Mouse (Mus musculus) embryonic facial prominence, embryonic 14.5 days (tissue): Measurements from ENCODE around the gene Wipf2. TPM values are rescaled to one million over a fixed set of nuclear protein-coding genes. Genes with fewer than 3 reads are reported as not detected.
A peak's percentile ranks its signal among the peaks of the same experiment; 100 is the strongest.

ENCODE experiments used
- ATAC-seq: fragments of 200-750 bp; cut with Nextera tagmentation; 2 replicates; pipeline ENCODE4 v1.8.0; 2017; ENCODE audit warnings: low read depth, moderate number of reproducible peaks, moderate TSS enrichment
- DNase-seq: peaks from one replicate; pipeline ENCODE4 v3.0.0-alpha.2; 2015; ENCODE audit warnings: low spot score
- H3K27ac ChIP-seq: fragments of 300-500 bp; sonication (generic); replicated peaks from 2 replicates; pipeline ENCODE4 v1.5.1; 2014; ENCODE audit warnings: low read depth, mild to moderate bottlenecking, low read length, moderate library complexity
- H3K27me3 ChIP-seq: fragments of 300-500 bp; sonication (generic); replicated peaks from 2 replicates; pipeline ENCODE4 v1.6.1; 2014; ENCODE audit warnings: low read length; ENCODE audit not compliant: control insufficient read depth, insufficient read depth
- H3K36me3 ChIP-seq: fragments of 300-500 bp; sonication (generic); 2 replicates; pipeline ENCODE4 v1.6.1; 2014; ENCODE audit warnings: low read length, mixed read lengths; ENCODE audit not compliant: control insufficient read depth, insufficient read depth
- H3K4me1 ChIP-seq: fragments of 300-500 bp; sonication (generic); 2 replicates; pipeline ENCODE4 v1.6.1; 2014; ENCODE audit warnings: antibody characterized with exemption, low read length; ENCODE audit not compliant: control insufficient read depth, insufficient read depth
- H3K4me2 ChIP-seq: fragments of 300-500 bp; sonication (generic); 2 replicates; pipeline ENCODE4 v1.6.1; 2014; ENCODE audit warnings: low read depth, mild to moderate bottlenecking, low read length, moderate library complexity, mixed read lengths
- H3K4me3 ChIP-seq: fragments of 300-500 bp; sonication (generic); 2 replicates; pipeline ENCODE4 v1.5.1; 2014; ENCODE audit warnings: low read depth, mild to moderate bottlenecking, low read length
- H3K9ac ChIP-seq: fragments of 300-500 bp; sonication (generic); 2 replicates; pipeline ENCODE4 v1.6.1; 2014; ENCODE audit warnings: low read depth, mild to moderate bottlenecking, low read length, moderate library complexity, mixed read lengths
- H3K9me3 ChIP-seq: fragments of 300-500 bp; sonication (generic); 2 replicates; pipeline ENCODE4 v1.6.1; 2016; ENCODE audit warnings: low read length; ENCODE audit not compliant: control insufficient read depth
- WGBS: fragments of 180-500 bp; shearing (Covaris S2); extraction: QIAGEN DNeasy Blood & Tissue Kit; methylation state at CpG from one replicate; pipeline ENCODE4 v1.1.7; 2014; 5-methylcytosine and 5-hydroxymethylcytosine counted together
- polyA plus RNA-seq: library from polyadenylated mRNA; unstranded; fragments of >200 nt; fragmentation: Nextera tagmentation; extraction: Ambion mirVana; gene quantifications from 2 replicates; pipeline ENCODE4 v1.2.1, GENCODE M21; 2014

Wipf2 gene
- polyA plus RNA-seq, 1 experiment from 2014 or later = 4.3 TPM

GRCm38 (mm10) chr11:98863751-98864429, 452 bp downstream of the Wipf2 start:
- H3K4me1 ChIP-seq = peaks cover 8% of the 10 kb centered on the region; the same call in 1 of the 2 replicates
- peak overlapping the region; percentile 66 for H3K4me2 ChIP-seq
- H3K36me3 ChIP-seq = peaks cover 27% of the 10 kb centered on the region; the same call in 1 of the 2 replicates
- H3K9ac ChIP-seq = peak overlapping the region; percentile 81
- ATAC-seq (peak; percentile 83), DNase-seq (peak; percentile 84)
- WGBS = under 1% methylated on average over 28 of the region's 39 CpGs
- H3K27me3 ChIP-seq = no peaks in the 10 kb centered on the region
- H3K9me3 ChIP-seq = no peaks in the 10 kb centered on the region
- H3K4me3 ChIP-seq = peak overlapping the region; percentile 69
- peak overlapping the region; percentile 92 for H3K27ac ChIP-seq

GRCm38 (mm10) chr11:98867293-98867692, 3.9 kb downstream of the Wipf2 start:
- 88% methylated on average over 12 of the region's 12 CpGs for WGBS
- Histone ChIP-seq H3K4me1 (peaks cover 16% of the 10 kb centered on the region; the same call in 1 of the 2 replicates), H3K4me3 (no peak overlapping the region), H3K9me3 (no peaks in the 10 kb centered on the region), H3K27ac (no peak overlapping the region), H3K4me2 (no peak overlapping the region), H3K27me3 (no peaks in the 10 kb centered on the region), H3K36me3 (peaks cover 36% of the 10 kb centered on the region; the same call in 1 of the 2 replicates), H3K9ac (no peak overlapping the region)
- ATAC-seq = no peak
- no peak for DNase-seq

- ATAC-seq = no peak
- peaks cover 8% of the 10 kb centered on the region; the same call in 1 of the 2 replicates for H3K4me1 ChIP-seq
- H3K4me3 ChIP-seq = no peak overlapping the region
- H3K36me3 ChIP-seq = peaks cover 49% of the 10 kb centered on the region; the same call in 1 of the 2 replicates
- no peak for DNase-seq
- H3K27me3 ChIP-seq = no peaks in the 10 kb centered on the region
- H3K9me3 ChIP-seq = no peaks in the 10 kb centered on the region
- H3K4me2 ChIP-seq = no peak overlapping the region
- no peak overlapping the region for H3K9ac ChIP-seq
- no peak overlapping the region for H3K27ac ChIP-seq
- 87% methylated on average over 8 of the region's 8 CpGs for WGBS
These were observed 6.5 kb downstream of the Wipf2 start for GRCm38 (mm10) chr11:98869906-98870305.

GRCm38 (mm10) chr11:98870791-98871190, 7.4 kb downstream of the Wipf2 start:
- Histone ChIP-seq H3K36me3 (peaks cover 49% of the 10 kb centered on the region; the same call in 1 of the 2 replicates), H3K9ac (no peak overlapping the region), H3K9me3 (no peaks in the 10 kb centered on the region), H3K27me3 (no peaks in the 10 kb centered on the region), H3K4me1 (peaks cover 8% of the 10 kb centered on the region; the same call in 1 of the 2 replicates), H3K4me2 (no peak overlapping the region), H3K4me3 (no peak overlapping the region), H3K27ac (no peak overlapping the region; the same call in 1 of the 2 replicates)
- no peak for ATAC-seq
- 78% methylated on average over 5 of the region's 5 CpGs for WGBS
- no peak for DNase-seq

GRCm38 (mm10) chr11:98871416-98871815, 8.0 kb downstream of the Wipf2 start:
- no peak overlapping the region for H3K9ac ChIP-seq
- WGBS = 51% methylated on average over 4 of the region's 4 CpGs
- ATAC-seq (no peak), DNase-seq (no peak)
- H3K4me2 ChIP-seq = no peak overlapping the region
- H3K9me3 ChIP-seq = no peaks in the 10 kb centered on the region
- H3K36me3 ChIP-seq = peaks cover 46% of the 10 kb centered on the region; the same call in 1 of the 2 replicates
- H3K27me3 ChIP-seq = no peaks in the 10 kb centered on the region
- H3K4me1 ChIP-seq = peaks cover 8% of the 10 kb centered on the region; the same call in 1 of the 2 replicates
- peak overlapping the region; percentile 75 for H3K27ac ChIP-seq
- no peak overlapping the region for H3K4me3 ChIP-seq

- ATAC-seq = peak; percentile 37; the same call in 1 of the 2 replicates
- H3K4me2 ChIP-seq = no peak overlapping the region
- WGBS = 40% methylated on average over 4 of the region's 4 CpGs
- H3K4me3 ChIP-seq = no peak overlapping the region
- peaks cover 40% of the 10 kb centered on the region; the same call in 1 of the 2 replicates for H3K36me3 ChIP-seq
- H3K27ac ChIP-seq = peak overlapping the region; percentile 75
- H3K27me3 ChIP-seq = no peaks in the 10 kb centered on the region
- H3K4me1 ChIP-seq = peaks cover 8% of the 10 kb centered on the region; the same call in 1 of the 2 replicates
- H3K9ac ChIP-seq = no peak overlapping the region; the same call in 1 of the 2 replicates
- peak; percentile 81 for DNase-seq
- no peaks in the 10 kb centered on the region for H3K9me3 ChIP-seq
These were observed 8.6 kb downstream of the Wipf2 start for GRCm38 (mm10) chr11:98872040-98872439.

- DNase-seq (no peak), ATAC-seq (no peak; the same call in 1 of the 2 replicates)
- WGBS = 94% methylated on average over 9 of the region's 9 CpGs
- H3K27ac ChIP-seq = no peak overlapping the region
- peaks cover 8% of the 10 kb centered on the region for H3K4me1 ChIP-seq
- H3K27me3 ChIP-seq = no peaks in the 10 kb centered on the region
- H3K9ac ChIP-seq = no peak overlapping the region
- H3K4me2 ChIP-seq = no peak overlapping the region
- H3K36me3 ChIP-seq = peaks cover 21% of the 10 kb centered on the region; the same call in 1 of the 2 replicates
- no peak overlapping the region for H3K4me3 ChIP-seq
- H3K9me3 ChIP-seq = no peaks in the 10 kb centered on the region
These were observed 10.5 kb downstream of the Wipf2 start for GRCm38 (mm10) chr11:98873900-98874299.

- Histone ChIP-seq H3K27me3 (no peaks in the 10 kb centered on the region), H3K27ac (no peak overlapping the region), H3K36me3 (peaks cover 19% of the 10 kb centered on the region; the same call in 1 of the 2 replicates), H3K4me1 (no peaks in the 10 kb centered on the region; the same call in 1 of the 2 replicates), H3K9ac (no peak overlapping the region), H3K4me2 (no peak overlapping the region), H3K4me3 (no peak overlapping the region), H3K9me3 (no peaks in the 10 kb centered on the region)
- no peak for ATAC-seq
- 90% methylated on average over 9 of the region's 9 CpGs for WGBS
- DNase-seq = no peak
These were observed 13.6 kb downstream of the Wipf2 start for GRCm38 (mm10) chr11:98877001-98877400.
